Mouse (Mus musculus) layer of hippocampus, adult 9-10 months (tissue): ENCODE data around the gene Myl9.

Experiments
- DNase-seq: peaks from one replicate; pipeline ENCODE4 v3.0.0; 2022; ENCODE audit warnings: low spot score

Myl9 gene

GRCm38 (mm10) chr2:156764747-156765146 lies 10.5 kb upstream of the Myl9 start:
- DNase-seq, result no peak

DNA sequence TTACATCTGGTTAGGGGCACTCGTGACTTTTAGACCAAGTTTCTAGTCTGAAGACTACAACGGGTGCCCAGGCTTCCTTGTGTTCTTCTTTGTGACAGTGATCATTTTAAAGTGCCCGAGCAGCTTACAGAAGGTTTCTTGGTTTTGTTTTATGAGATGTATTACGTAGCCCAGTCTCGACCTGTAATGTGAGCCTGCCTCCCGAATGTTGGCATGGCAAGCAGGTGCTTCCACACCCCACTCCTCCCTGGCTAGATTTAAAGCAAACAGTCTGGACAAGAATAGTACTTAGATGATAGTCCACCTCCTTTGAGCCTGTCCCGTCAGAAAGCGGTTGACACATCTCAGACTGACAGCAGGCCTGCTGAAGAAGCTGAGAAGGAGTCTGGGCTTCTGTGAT lies 9.6 kb upstream of the Myl9 start:
- no peak for DNase-seq

DNA sequence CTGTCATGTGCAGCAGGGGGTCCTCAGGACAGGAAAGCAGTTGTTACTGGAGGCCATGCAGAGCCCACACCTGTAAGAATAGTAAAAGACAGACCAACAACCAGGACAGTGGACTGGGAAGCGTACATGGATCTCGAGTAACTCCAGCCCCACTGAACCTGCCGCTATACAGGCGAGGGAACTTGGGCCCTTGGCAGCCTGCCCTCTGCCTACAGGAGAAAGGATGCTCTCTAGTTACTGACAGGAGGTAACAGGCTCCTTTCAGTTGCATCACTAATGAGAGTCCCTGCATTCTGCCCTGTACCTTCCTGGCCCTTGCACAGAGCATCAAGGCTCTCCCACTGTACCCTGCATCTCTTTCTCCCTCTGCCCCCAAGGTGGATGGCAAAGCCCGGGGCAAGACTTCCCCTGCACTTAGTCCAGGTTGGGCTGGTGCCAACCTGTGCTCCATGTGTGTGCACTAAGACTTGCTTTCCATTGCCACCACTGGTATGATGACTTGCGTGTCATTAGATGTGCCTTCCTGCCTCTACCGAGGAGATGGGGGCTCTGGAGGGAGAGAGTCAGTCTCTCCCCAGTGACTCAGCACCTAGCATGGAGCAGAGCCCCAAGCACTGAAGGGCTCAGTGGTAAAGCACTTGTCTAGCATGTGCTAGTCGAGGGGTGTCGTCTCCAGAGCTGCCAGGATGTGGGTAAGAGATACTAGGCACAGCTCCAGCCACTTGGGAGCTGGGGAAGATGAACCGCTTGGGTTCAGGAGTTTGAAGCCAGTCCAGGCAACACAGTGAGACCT lies 8.8 kb upstream of the Myl9 start:
- DNase-seq, result no peak

- no peak for DNase-seq
These were observed 8.1 kb upstream of the Myl9 start for GRCm38 (mm10) chr2:156767108-156767507.

DNA sequence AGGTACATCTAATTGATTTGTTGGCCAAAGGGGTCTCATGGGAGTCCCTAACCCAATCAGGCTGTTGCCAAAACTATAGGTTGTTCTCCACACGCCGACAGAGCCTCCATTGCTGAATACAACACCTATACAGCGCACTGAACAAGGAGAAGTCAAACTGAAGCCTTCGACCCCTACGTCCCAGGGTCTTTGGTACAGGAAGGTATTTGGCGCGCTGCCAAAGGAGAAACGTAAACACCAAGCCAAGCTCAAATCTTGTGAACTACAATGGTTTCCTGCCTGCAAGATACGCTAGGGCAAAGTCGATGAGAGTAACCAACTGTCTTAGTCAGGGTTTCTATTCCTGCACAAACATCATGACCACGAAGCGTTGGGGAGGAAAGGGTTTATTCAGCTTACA lies 5.9 kb upstream of the Myl9 start:
- DNase-seq, result no peak

DNA sequence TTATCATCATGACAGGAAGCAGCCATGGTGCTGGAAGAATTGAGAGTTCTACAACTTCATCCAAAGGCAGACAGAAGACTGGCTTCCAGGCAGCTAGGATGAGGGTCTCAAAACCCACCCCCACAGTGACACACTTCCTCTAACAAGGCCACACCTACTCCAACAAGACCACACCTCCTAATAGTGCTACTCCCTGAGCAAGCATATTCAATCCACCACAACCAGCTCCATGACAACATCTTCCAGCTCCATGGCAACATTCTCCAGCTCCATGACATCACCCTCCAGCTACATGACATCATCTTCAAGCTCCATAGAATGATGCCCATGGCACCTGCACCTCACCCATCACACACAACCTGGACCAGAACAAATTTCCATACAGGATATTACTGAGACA lies 1.8 kb upstream of the Myl9 start:
- no peak for DNase-seq

GRCm38 (mm10) chr2:156774035-156774737 lies 1.0 kb upstream of the Myl9 start:
- DNase-seq, result no peak

GRCm38 (mm10) chr2:156775455-156776435 lies 525 bp downstream of the Myl9 start:
- DNase-seq, result no peak

DNA sequence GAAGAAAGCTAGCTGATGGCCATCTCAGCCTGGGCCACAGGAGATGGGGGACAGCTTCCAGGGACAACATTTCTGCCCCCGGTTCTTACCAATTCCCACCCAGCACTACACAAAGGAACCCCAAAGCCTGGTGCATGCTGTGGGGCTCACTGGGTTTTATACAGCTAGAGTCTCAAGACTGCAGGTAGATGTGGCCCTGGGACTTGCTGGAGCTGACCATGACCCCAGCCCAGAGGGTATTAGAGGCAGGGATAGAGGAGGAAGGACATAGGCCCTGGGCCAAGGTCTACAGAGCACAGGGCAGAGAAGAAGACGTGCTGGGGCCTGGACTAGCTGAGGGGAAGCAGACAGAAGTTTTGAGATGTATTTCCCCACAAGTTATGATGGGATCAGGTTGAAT lies 1.7 kb downstream of the Myl9 start:
- DNase-seq, result no peak

- no peak for DNase-seq
These were observed 2.2 kb downstream of the Myl9 start for GRCm38 (mm10) chr2:156777326-156778004.

DNA sequence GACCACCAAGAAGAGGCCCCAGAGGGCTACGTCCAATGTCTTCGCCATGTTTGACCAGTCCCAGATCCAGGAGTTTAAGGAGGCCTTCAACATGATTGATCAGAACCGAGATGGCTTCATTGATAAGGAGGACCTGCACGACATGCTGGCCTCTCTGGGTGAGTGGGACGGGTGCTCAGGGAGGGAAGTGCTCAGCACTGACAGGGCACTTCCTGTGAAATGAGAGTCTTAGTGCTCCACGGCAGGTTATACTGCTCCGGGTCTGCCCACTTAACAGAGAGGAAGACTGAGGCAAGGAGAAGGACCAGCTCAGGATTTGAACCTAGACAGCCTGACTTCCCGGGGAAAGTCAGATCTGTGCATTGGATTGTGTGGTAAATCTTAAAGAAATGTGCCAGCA lies 3.4 kb downstream of the Myl9 start:
- no peak for DNase-seq

GRCm38 (mm10) chr2:156779036-156779435 lies 3.8 kb downstream of the Myl9 start:
- DNase-seq, result no peak

GRCm38 (mm10) chr2:156779488-156779887 lies 4.3 kb downstream of the Myl9 start:
- DNase-seq, result no peak

DNA sequence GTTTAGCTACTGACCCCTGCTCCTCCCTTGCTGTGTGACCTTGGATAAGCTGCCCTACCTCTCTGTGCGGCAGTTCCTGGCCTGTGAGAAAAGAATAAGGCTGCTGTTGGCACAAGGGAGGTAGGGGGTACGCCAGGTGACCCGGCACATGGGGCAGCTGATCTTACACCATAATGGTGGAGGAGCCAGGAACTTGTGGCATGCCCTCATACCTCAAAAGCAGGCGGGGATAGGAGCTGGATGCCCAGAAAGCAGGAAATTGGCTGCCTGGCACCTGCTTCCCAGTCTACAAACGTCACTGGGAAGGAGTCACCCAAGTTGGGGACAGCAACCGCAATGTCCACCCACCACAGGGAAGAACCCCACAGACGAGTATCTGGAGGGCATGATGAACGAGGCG lies 4.9 kb downstream of the Myl9 start:
- no peak for DNase-seq

GRCm38 (mm10) chr2:156780752-156781151 lies 5.5 kb downstream of the Myl9 start:
- DNase-seq, result no peak

DNA sequence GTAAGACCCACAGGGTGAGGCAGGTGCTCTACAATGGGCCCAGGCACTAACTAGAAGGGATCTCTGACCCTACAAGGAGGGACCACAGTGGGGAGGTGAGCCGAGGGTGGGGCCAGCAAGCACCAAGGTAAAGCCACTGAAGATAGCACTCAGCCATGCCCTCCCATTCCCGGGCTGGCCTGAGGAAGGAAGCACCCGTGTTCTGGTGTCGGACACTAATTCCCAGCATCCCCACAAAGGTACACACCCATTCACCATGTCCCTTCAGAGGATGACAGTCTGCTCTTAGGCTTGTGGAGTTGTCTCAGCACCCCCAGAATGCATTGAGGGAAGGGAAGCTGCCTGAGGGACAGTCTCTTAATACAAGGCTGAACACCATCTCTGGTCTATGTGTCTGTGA lies 6.1 kb downstream of the Myl9 start:
- no peak for DNase-seq

DNA sequence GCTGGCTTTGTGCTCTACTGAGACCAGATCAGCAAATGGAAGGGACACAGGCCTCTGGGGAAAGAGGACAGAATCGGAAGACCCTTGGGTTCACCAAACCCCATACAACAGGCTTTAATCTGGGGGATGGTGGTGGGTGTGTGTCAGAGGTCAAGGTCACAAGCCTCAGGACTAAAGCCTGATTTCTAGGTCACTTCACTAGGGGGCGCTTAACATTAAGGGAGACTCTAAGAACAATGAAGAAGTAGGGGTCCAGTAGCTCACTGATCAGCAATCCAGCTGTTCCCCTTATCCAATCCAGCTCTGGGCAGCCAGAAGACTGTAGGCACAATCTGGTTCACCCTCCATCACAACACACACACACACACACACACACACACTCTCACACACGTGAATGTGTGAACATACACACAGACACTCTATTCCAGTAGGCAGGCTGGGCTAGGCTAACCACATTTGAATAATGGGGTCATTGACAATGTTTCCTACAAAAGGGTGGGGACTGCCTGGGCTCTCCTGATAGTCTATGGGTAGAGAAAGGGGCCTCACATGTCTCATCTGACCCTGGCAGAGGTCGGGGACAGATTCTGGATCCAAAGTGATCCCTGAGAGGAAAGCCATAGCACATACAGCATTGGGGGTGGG lies 6.7 kb downstream of the Myl9 start:
- no peak for DNase-seq

DNA sequence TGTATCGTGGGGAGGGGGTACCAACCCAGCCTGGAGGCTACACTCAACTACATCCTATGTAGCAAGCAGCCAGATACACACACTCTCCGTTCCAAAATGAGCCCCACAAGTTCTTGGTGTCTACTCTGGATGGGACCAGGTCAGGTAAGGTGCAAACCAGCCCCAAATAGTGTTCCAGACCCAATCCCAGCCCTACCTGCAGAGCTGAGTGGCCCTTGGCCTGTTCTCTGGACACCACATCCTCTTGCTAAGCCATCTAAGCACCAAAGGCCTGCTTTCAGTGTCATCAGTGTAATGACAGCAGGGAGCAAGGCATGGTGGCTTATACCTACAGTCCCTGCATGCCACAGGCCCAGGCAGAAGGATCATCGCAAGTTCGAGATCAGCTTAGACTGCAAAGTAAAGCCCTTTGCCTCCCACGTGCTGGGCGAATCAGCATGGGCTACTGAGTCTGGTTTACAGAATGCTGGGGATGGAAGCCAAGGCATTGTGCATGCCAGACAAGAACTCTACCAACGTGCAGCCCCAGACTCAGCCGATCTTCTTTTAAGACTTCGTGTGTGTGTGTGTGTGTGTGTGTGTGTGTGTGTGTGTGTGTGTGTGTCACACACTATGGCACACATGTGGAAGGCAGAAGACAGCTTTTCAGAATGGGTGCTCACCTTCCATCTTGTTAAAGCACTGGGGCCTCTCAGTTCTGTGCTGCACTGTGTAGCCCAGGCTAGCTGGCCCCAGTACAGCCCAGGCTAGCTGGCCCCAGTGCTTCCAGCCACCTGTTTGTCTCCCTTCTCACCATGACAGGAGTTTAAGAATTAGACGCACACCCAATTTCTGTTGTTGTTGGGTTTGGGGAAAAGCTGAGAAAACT lies 7.5 kb downstream of the Myl9 start:
- DNase-seq, result no peak

- no peak for DNase-seq
These were observed 8.1 kb downstream of the Myl9 start for GRCm38 (mm10) chr2:156783349-156783728.

DNA sequence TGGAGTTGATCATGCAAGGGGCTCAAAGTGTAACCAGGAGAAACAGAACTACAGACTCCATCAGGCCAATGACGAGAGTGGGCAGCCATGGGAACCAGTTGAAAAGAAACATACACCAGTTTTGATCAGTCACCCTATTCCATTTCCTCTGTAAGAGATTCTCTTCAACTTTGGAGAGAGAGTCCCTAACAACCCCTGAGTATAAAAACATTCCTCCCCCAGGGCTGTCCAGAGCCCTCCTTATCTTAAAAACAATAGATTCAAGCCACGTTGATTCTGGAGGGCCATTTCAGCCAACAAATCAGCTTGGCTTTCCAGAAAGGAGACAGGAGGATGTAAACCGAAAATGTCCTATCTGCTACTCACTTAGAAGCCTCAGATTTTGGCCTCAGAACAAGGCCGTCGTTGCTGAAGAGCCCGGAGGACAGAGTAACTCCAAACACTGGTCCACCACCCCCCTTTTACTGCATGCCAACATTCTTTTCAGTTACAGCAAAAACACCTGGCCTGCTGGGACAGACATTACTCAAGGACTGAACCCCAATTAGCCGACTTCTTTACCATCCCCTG lies 8.9 kb downstream of the Myl9 start:
- DNase-seq, result no peak
